Mouse (Mus musculus): ENCODE measurements around the gene Gm10318. TPM values are rescaled to one million over a fixed set of nuclear protein-coding genes. Genes with fewer than 3 reads are reported as not detected.

Gene Gm10318
- total RNA-seq (2023), result not detected

DNA sequence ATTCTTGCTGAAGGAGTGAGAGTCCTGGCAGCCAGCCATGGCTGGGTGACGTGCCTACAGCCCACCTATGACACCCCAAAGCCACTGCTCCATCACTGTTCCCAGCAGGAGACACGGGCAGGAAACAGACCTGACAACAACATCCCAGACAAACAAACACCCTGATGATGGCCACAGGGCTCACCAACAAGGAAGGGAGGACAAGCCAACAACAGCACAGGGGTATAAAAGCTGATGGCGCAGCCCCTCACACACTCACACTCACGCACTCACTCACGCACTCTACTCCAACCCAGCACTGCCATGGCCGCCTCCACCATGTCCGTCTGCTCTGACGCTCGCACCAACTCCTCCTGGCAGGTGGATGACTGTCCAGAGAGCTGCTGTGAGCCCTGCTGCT is at the start of gene Gm10318:
Gm10318 (plus strand) TSS at position 301 of the 400 bp plus-strand sequence.

DNA sequence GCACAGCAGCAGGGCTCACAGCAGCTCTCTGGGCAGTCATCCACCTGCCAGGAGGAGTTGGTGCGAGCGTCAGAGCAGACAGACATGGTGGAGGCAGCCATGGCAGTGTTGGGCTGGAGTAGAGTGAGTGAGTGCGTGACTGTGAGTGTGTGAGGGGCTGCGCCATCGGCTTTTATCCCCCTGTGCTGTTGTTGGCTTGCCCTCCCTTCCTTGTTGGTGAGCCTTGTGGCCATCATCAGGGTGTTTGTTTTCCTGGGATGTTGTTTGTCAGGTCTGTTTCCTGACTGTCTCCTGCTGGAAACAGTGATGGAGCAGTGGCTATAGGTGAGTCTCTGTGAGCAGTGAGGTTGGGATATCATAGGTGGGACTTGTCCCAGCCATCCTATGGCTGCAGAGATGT is 40.9 kb upstream of the Gm10318 start, which contains the start of gene Gm9507:
Gm9507 (minus strand) TSS at position 101 of the 400 bp plus-strand sequence.

DNA sequence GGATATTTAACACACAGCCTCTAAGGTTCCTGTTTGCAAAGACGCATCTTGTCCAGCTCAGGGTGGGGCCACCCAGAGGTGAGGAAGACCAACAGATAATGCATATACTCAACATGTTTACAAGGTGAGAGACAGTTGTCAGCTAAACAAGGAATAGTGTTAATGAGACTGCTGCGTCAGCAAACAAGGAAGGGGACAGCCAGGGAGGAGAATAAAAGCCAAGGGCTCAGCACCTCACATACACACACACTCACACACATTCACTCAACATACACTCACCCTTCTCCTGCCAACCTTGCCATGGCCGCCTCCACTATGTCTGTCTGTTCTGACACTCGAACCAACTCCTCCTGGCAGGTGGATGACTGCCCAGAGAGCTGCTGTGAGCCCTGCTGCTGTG is 38.3 kb upstream of the Gm10318 start, which contains the start of gene Gm2696:
Gm2696 (plus strand) TSS at position 301 of the 400 bp plus-strand sequence.

DNA sequence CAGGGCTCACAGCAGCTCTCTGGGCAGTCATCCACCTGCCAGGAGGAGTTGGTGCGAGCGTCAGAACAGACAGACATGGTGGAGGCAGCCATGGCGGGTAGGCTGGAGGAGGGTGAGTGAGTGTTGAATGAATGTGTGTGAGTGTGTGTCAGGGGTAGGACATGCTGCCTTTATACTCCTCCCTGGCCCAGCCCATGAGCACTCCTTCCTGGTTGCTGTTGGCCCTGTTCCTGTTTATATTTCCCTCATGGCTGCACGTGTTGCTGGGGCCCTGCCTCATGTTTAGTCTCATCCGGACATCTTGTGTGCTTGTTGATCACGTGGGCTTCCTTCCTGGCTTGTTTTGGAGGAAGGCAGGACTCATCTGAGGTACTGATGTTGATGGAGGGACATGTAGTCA is 25.7 kb upstream of the Gm10318 start, which contains the start of gene Krtap10-4:
Krtap10-4 (minus strand) TSS at position 145 of the 400 bp plus-strand sequence.

DNA sequence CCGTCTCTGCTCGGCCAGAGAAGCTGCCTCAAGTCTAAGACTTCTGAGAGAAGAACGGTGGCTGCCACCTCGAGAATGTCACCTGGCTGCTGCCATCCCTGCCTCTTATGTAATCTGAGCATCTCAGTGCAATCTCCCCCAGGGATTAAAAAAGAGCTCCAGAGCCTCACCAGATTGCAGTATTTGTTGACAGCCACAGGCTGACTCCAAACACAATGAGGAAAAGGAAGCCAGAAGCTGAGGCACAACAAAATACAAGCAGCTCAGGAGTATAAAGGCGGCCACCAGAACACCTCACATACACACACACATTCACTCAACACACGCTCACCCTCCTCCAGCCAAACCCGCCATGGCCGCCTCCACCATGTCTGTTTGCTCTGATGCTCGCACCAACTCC is 17.0 kb upstream of the Gm10318 start, which contains the start of gene Krtap10-10:
Krtap10-10 (plus strand) TSS at position 301 of the 400 bp plus-strand sequence.

DNA sequence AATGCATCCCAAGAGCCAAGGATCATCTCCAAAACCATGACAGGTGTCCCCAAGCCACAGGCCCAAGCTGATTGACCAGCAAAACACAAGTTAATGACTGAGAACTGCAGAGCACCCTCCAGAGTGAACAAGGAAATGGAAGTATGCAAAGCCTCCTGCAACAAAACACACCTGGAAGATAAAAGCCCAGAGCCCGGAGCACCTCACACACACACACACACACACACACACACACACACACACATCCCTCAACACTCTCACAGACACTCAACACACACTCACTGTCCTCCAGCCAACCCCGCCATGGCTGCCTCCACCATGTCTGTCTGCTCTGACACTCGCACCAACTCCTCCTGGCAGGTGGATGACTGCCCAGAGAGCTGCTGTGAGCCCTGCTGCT is 6.2 kb upstream of the Gm10318 start, which contains the start of gene Gm36176:
Gm36176 (plus strand) TSS at position 301 of the 400 bp plus-strand sequence.

DNA sequence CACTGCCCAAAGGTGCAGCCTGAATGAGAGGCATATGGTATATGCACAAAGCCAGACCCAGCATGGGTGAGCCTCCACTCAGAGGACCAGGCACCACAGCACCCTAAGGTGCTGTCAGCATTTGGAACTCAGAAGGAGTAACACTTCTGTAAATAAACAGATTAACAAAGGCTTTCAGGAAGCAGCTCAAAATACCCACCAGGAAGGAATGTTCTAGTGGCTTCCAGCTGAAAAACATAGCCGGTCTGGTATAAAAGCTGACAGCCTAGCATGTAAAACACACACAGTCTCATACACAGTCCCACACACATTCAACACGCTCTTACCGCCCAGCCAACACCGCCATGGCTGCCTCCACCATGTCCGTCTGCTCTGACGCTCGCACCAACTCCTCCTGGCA is 9.0 kb downstream of the Gm10318 start, which contains the start of gene Gm3285:
Gm3285 (plus strand) TSS at position 301 of the 400 bp plus-strand sequence.

DNA sequence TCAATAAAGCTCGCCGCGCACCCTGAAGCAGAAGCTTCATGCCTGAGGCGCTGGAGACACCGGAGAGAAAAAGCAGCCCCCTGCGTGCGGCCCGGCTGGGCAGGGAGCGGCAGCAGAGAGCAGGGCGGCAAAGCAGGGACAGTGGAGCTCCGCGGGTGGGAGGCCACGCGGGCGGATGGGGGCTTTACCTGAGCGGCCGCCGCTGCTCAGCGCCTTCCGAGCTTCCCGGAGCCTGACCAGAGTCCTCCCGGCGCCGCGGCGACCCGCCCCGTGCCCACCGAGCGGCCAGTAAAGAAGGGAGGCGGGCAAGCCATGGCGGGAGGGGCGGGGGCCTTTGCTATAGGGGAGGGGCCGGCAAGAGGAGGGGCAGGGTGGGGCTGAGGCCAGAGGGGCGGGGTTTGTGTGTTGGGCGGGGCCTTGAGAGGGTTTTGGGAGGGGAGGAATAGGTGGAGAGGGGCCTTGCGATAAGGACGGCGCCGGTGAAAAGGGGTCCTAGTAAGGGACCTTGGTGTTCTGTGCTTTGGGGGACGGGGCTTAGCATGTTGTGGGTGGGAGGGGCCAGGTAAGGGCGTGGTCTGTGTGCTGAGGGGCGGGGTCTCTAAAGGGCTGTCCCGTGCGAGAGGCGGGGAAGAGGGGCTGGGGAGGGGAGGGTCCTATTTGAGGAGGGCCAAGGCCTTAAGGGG is 49.7 kb downstream of the Gm10318 start, which contains the start of gene Lrrc3:
Lrrc3 (minus strand) TSS at position 326 of the 683 bp plus-strand sequence.

Other genes starting within 250 kb of the Gm10318 start
- 67.6 TPM for gene Sumo3, start 246.8 kb upstream of the Gm10318 start, total RNA-seq (2023)
- gene Gm49325, start 246.7 kb upstream of the Gm10318 start, total RNA-seq (2023), result not detected
- gene Ube2g2, start 230.6 kb upstream of the Gm10318 start, total RNA-seq (2023), result 34.7 TPM
- 0.64 TPM for gene Tspear, start 166.3 kb upstream of the Gm10318 start, total RNA-seq (2023)
- gene Gm19402, start 162.1 kb upstream of the Gm10318 start, total RNA-seq (2023), result not detected
- not detected for gene Gm9508, start 155.6 kb upstream of the Gm10318 start, total RNA-seq (2023)
- not detected for gene Gm10272, start 146.2 kb upstream of the Gm10318 start, total RNA-seq (2023)
- not detected for gene Gm10024, start 141.4 kb upstream of the Gm10318 start, total RNA-seq (2023)
- gene Gm10142, start 137.1 kb upstream of the Gm10318 start, total RNA-seq (2023), result not detected
- gene Krtap12-1, start 132.3 kb upstream of the Gm10318 start, total RNA-seq (2023), result not detected
- not detected for gene Gm10100, start 126.4 kb upstream of the Gm10318 start, total RNA-seq (2023)
- gene Gm18596, start 110.2 kb upstream of the Gm10318 start, total RNA-seq (2023), result not detected
- not detected for gene Gm9736, start 101.5 kb upstream of the Gm10318 start, total RNA-seq (2023)
- gene Gm3233, start 93.2 kb upstream of the Gm10318 start, total RNA-seq (2023), result not detected
- not detected for gene Gm3238, start 81.5 kb upstream of the Gm10318 start, total RNA-seq (2023)
- gene Gm7138, start 75.9 kb upstream of the Gm10318 start, total RNA-seq (2023), result not detected
- not detected for gene Gm3250, start 70.3 kb upstream of the Gm10318 start, total RNA-seq (2023)
- not detected for gene Gm7137, start 64.7 kb upstream of the Gm10318 start, total RNA-seq (2023)
- not detected for gene Gm9639, start 57.8 kb upstream of the Gm10318 start, total RNA-seq (2023)
- not detected for gene Gm19668, start 53.7 kb upstream of the Gm10318 start, total RNA-seq (2023)
- gene Gm9507, start 41.0 kb upstream of the Gm10318 start, total RNA-seq (2023), result not detected
- not detected for gene Gm2696, start 38.2 kb upstream of the Gm10318 start, total RNA-seq (2023)
- not detected for gene Krtap10-4, start 25.8 kb upstream of the Gm10318 start, total RNA-seq (2023)
- gene Krtap10-10, start 16.9 kb upstream of the Gm10318 start, total RNA-seq (2023), result not detected
- gene Gm36176, start 6.1 kb upstream of the Gm10318 start, total RNA-seq (2023), result not detected
- gene Gm3285, start 9.1 kb downstream of the Gm10318 start, total RNA-seq (2023), result not detected
- not detected for gene Lrrc3, start 49.7 kb downstream of the Gm10318 start, total RNA-seq (2023)
- gene Trpm2, start 117.7 kb downstream of the Gm10318 start, total RNA-seq (2023), result 4.7 TPM
- gene 1810043G02Rik, start 125.7 kb downstream of the Gm10318 start, total RNA-seq (2023), result 6.0 TPM
- gene Pfkl, start 157.2 kb downstream of the Gm10318 start, total RNA-seq (2023), result 110 TPM
- not detected for gene Dnmt3l, start 189.1 kb downstream of the Gm10318 start, total RNA-seq (2023)
- gene Aire, start 190.8 kb downstream of the Gm10318 start, total RNA-seq (2023), result 0.26 TPM
- 20.0 TPM for gene Icosl, start 216.4 kb downstream of the Gm10318 start, total RNA-seq (2023)

All from CD4-positive naive resting alpha-beta T cell, adult 76 days (primary cell).